Mouse (Mus musculus) limb, embryonic 13.5 days (tissue): ENCODE measurements around the gene Scgb1b12. TPM values are rescaled to one million over a fixed set of nuclear protein-coding genes. Genes with fewer than 3 reads are reported as not detected.
"Not testable (repeated sequence)": the region's sequence is repeated elsewhere in the genome, so short reads cannot be mapped to it uniquely, and the experiment has no call there.

ENCODE experiments used
- ATAC-seq: fragments of 200-750 bp; cut with Nextera tagmentation; 2 replicates; pipeline ENCODE4 v1.8.0; 2017; ENCODE audit warnings: low read depth, moderate number of reproducible peaks, moderate TSS enrichment; ENCODE audit not compliant: low FRiP score
- H3K27ac ChIP-seq: fragments of 300-500 bp; sonication (generic); 2 replicates; pipeline ENCODE4 v1.5.1; 2015; ENCODE audit warnings: inconsistent platforms, mild to moderate bottlenecking, moderate library complexity
- H3K27me3 ChIP-seq: fragments of 300-500 bp; sonication (generic); 2 replicates; pipeline ENCODE4 v1.6.1; 2015; ENCODE audit warnings: mild to moderate bottlenecking, inconsistent platforms
- H3K36me3 ChIP-seq: fragments of 300-500 bp; sonication (generic); 2 replicates; pipeline ENCODE4 v1.6.1; 2015; ENCODE audit warnings: inconsistent platforms, mild to moderate bottlenecking, moderate library complexity
- H3K4me1 ChIP-seq: fragments of 300-500 bp; sonication (generic); 2 replicates; pipeline ENCODE4 v1.6.1; 2015; ENCODE audit warnings: inconsistent platforms
- H3K4me2 ChIP-seq: fragments of 300-500 bp; sonication (generic); replicated peaks from 2 replicates; pipeline ENCODE4 v1.6.1; 2015; ENCODE audit warnings: inconsistent platforms, mild to moderate bottlenecking, moderate library complexity
- H3K4me3 ChIP-seq: fragments of 300-500 bp; sonication (generic); 2 replicates; pipeline ENCODE4 v1.5.1; 2015; ENCODE audit warnings: moderate library complexity, mild to moderate bottlenecking, inconsistent platforms
- H3K9ac ChIP-seq: fragments of 300-500 bp; sonication (generic); 2 replicates; pipeline ENCODE4 v1.6.1; 2015; ENCODE audit warnings: mild to moderate bottlenecking, inconsistent platforms
- H3K9me3 ChIP-seq: fragments of 300-500 bp; sonication (generic); 2 replicates; pipeline ENCODE4 v1.6.1; 2016; ENCODE audit warnings: inconsistent platforms
- WGBS: fragments of 180-500 bp; shearing (Covaris S2); methylation state at CpG from one replicate; pipeline ENCODE4 v1.1.7; 2015; 5-methylcytosine and 5-hydroxymethylcytosine counted together
- polyA plus RNA-seq: library from polyadenylated mRNA; unstranded; fragments of >200 nt; fragmentation: Nextera tagmentation; extraction: Ambion mirVana; gene quantifications from 2 replicates; pipeline ENCODE4 v1.2.1, GENCODE M21; 2015

Gene Scgb1b12
- polyA plus RNA-seq, result not detected in 2 replicates

GRCm38 (mm10) chr7:32333882-32334281, at the start of gene Scgb1b12:
Gene Scgb1b12 (plus strand): TSS chr7:32334182.
- not testable (repeated sequence) for ATAC-seq, H3K27ac ChIP-seq, H3K27me3 ChIP-seq, H3K4me1 ChIP-seq, H3K9ac ChIP-seq, H3K4me2 ChIP-seq, H3K4me3 ChIP-seq, H3K9me3 ChIP-seq, H3K36me3 ChIP-seq
- whole genome bisulfite sequencing, result 75% methylated on average over 3 of the region's 3 CpGs

- not testable (repeated sequence) for H3K9ac ChIP-seq, H3K27ac ChIP-seq, H3K4me1 ChIP-seq, H3K4me3 ChIP-seq, H3K4me2 ChIP-seq, H3K9me3 ChIP-seq, H3K27me3 ChIP-seq, ATAC-seq, H3K36me3 ChIP-seq
- WGBS, result 65% methylated on average over 1 of the region's 1 CpGs
These were observed 6.8 kb upstream of the Scgb1b12 start, which contains the start of gene Scgb2b12 for GRCm38 (mm10) chr7:32327145-32327544. Gene Scgb2b12 (minus strand): TSS chr7:32327245.

Other genes with a start within 250 kb of the Scgb1b12 start
- not detected in 2 replicates for gene Scgb1b10, start 233.3 kb upstream of the Scgb1b12 start, polyA plus RNA-seq
- gene Scgb2b11, start 123.0 kb upstream of the Scgb1b12 start, polyA plus RNA-seq, result not detected in 2 replicates
- gene Scgb1b11, start 111.3 kb upstream of the Scgb1b12 start, polyA plus RNA-seq, result not detected in 2 replicates
- gene Scgb2b12, start 6.9 kb upstream of the Scgb1b12 start, polyA plus RNA-seq, result not detected in 2 replicates
- gene Scgb1b29, start 107.4 kb downstream of the Scgb1b12 start, polyA plus RNA-seq, result not detected in 2 replicates